Mouse (Mus musculus): ENCODE results near the gene Amh.
"Not testable (repeated sequence)": the region's sequence is repeated elsewhere in the genome, so short reads cannot be mapped to it uniquely, and the experiment has no call there.

The Amh gene

DNA sequence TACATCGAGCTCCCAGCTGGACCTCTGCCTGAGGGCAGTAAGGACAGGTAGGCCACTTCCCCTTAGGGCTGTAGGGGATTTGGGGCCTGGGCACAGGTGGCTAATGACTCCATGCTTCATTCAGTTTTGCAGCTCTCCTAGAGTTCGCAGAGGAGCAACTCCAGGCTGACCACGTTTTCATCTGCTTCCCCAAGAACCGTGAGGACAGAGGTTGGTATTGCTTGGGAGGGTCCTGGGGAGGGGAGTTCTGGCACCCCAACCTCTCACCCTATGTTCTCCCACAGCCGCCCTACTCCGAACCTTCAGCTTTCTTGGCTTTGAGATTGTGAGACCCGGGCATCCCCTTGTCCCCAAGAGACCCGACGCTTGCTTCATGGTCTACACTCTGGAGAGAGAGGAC, 23.5 kb downstream of the Amh start:
- DNase-seq (ENCODE audit: low read depth) = not testable (repeated sequence)

DNA sequence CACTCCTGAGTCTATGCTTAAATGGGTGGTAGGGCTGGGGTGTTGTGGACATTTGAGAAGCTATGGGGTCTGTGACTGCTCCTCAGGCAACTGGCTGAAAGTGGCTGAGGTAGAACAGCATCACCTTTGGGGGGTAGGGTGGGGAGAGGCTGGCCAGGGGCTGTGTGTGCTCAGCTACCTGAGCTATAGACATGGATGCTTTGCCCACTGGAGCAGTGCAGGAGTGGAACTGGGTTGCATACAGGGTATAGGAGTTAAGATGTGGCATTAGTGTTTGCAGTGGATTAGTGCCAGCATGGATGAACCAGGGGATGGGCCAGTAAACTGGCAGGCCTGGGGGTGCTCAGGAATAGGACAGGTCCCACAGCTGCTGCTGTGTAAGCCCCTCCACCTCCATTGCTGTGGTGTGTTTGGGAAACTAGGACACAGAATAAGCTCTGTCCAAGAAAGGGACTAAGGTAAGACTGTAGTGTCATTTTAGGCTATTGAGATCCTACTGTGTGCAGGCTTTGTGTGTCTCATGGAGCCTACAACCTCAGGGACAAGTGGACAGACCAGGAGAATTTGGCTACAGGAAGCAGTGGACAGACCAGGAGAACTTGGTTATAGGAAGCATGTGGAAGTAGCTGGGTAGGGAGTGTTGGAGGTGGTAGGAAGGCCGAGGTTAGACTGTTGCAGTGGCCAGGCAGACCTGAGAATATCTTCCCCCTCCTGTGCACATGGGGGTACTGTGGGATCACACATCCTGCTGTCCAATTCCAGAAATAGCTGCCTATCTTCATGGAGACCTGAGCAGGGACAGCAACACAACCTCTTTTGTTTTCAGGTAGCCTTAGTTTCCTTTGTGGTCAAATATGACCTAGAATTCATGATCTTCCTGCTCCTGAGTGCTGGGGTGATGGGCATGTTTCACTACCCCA, 24.6 kb downstream of the Amh start:
- no peak for DNase-seq (ENCODE audit: low read depth)

DNA sequence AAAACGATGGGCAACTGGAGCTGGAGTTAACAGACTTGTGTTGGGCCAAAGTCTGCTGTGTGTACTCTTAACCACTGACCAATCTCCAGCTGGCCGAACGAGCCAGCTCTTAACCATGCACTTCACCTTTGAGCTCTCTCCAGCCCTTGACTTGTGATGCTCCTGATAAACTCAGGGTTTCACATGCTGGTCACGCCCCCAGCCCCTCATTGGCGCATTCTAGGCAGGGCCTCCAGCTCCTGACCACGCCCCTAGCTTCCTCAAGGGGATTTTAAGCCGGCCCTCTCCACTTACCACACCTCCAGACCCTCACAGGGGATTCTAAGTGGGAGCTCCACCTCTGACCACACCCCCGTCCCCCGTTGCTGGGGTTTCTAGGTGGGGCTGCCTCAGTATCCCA, 26.1 kb downstream of the Amh start:
- peak; percentile 85 for DNase-seq (ENCODE audit: low read depth)

DNA sequence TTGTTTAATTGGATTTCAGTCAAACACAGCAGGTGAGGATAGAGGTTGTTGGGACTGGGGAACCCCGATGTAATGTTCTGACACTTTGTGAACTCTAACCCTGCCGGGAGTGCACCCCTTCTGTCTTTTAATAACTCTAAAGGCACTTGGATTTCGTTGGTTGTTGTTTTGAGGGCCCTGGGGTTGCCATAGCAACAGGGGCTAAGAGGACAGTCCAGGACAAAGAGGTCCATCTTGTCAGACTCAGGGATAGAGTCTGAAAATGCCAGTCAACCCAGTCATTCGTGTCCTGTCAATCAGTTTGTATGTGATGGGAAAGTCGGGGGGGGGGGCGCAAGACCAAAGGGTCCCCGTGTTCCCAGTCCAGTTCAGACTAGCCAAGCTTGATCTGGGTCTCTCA, 27.8 kb downstream of the Amh start:
- DNase-seq (ENCODE audit: low read depth) = no peak

DNA sequence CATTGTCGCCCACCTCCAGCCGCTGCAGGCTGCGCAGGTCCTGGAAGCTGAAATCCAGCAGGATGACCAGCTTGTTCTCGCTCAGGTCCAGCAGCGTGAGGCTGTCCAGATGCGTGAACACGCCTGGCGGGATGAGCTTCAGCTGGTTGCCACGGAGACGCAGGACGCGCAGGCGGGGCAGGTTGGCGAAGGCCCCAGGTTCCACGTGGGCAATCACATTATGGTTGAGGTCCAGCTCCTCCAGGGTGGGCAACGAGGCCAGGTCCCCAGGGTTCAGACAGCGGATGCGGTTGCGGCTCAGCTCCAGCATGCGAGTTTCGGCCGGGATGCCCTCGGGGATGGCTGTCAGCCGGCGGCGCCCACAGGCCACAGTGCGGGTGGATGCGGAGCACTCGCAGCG, 30.6 kb downstream of the Amh start:
- DNase-seq (ENCODE audit: low read depth) = no peak

DNA sequence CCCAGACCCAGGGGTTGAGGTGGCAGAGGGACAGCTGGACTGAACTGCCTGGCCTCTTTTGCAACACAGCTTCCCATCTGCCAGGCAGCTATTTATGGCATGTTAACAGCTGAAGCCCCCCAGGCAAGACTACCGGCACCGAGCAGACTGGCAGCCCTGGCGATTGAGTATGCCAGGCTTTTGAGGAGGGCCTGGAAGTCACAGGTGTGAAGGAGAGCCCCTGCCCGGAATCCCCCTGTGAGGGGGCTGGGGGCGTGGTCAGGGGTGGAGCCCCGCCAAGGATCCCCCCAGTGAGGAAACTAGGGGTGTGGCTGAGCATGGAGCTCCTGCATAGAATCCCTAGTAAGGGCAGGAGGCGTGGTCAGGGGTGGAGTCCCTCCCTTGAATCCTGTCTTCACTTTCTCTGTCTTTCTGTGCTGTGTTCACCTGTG, 31.9 kb downstream of the Amh start:
- no peak for DNase-seq (ENCODE audit: low read depth)

DNA sequence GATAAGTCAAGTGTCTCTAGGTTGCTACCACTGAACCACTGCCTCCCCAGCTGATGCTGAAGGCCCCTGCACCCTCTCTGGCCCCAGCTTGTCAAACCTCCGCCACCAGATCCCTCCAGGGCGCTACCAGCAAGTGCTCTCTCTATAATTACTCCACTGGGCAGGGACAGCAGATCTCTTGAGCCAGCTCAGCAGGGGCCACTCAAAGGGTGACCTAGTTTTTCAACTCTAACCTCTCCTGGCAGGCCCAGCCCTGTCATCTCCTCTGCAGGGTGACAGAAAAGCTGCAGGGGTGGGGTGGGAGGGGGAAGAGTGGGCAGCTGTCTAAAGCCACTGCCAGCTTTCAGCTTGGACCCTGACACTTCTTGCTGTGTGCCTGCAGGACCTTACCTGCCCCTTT, 32.8 kb downstream of the Amh start:
- no peak for DNase-seq (ENCODE audit: low read depth)

DNA sequence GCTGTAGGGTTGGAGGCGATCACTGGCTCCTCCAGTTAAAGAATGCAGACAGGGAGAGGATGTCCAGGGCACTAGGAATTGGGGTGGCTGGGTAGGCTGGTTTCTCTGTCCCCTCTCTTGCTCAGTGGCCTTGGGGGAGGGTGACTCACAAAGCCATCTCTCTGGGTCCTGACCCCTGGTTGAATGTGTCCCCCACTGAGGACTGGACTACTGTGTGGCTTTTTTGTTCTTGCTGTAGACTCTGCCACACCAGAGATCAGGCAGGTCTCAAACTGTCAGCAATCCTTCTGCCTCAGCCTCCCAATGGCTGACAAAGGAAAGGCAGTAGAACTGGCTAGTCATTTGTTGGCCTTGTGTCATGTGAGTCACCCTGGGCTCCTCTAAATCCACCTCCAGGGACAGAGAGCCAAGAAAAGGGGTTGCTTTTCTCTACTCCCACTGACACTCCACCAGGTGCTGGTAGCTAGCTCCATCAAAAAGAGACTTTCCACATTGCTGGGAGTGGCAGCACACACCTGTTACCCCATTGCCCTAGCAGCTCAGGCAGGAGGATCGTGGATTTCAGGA, 33.4 kb downstream of the Amh start:
- no peak for DNase-seq (ENCODE audit: low read depth)

DNA sequence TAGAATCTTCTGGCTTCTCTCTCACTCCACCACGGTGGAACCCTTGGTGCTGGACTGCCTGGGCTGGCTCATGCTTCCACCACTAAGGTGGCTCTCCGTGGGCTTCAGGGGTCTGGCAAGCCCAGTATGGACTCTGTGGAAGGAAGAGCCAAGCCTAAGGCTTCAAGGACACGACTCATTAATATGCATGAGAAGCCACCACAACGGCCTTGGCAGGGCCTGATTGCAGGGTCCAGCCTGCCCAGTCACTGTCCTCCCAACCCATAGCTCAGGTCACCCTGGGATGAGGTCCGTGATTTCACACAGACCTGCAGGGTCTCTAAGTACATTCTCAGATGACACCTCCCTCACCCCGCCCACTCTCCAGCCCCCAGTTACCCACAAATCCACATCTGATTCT, 34.8 kb downstream of the Amh start:
- DNase-seq (ENCODE audit: low read depth) = no peak

DNA sequence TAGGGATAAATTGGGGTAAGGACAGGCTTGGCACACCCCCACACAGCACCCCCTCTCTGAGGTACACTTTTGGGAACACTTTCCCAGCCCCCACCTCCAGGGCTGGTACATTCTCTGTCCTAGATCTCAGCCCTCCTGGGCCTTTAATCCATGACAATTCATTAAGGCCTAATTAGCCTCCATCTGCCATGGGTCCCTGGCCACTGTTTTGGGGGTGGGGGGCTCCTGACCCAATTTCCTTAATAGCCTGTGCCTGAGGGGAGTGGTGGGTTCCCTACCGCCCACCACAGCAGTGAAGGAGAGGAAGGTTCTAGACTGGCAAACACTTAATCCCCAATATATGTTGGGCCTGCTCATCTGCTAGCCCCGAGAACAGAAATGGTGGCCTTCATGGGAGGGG, 36.6 kb downstream of the Amh start:
- DNase-seq (ENCODE audit: low read depth) = no peak

DNA sequence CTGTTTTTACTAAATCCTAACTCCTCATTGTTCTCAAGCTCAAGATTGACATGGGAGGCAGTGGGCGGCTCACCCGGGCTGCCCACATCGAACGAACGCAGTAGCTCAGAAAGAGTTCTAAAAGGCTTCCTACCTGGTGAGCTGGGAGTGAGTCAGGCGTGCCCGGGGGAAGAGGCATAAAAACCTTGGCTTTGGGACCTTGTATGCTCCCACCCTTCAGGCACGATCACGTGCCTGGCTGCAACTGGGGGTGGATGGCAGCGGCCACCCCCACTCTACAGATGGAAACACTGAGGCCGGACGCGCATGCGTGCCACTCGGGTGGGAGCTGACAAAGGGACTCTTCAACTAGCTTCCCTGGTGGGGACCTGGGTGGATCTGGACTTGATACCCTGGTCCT, 37.3 kb downstream of the Amh start:
- no peak for DNase-seq (ENCODE audit: low read depth)

DNA sequence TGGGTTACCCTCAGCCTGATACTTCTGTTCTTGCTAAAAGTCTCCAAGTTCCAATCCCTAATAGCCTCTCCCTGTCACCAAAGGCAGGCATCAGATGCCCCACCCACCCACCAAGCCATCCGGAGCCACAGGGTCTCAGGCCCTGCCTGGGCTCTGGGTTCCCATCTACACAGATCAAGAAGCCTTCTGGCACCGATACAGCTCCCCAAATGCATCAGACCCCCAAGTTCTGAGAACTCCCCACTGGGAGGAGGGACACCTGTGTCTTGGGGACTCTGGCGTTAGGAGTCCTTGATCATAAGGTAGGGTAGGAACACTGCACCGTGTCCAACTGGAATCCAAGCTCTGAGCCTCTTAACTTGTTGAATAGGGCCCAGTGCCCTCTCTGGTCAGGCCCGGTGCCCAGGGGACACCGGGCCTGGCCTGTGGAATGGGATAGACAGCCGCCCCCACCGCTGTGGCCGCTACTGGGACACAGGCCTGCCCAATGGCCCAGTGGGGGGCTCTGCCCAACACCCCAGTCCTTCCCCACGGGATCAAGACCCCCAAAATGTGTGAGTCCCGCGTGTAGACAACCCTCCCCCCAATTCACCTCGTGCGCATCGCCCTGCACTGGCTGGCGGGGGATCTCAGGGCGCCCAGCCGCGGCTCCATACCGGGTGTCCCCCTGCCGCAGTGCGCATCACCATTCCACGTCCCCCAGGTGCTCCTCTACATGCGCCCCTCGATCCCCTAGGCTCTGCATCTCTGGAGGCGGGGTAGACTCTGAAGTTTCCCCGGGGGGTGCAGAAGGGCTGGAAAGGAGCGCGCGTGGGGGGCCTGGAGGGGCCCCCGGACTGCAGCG, 38.3 kb downstream of the Amh start:
- DNase-seq (ENCODE audit: low read depth) = no peak

DNA sequence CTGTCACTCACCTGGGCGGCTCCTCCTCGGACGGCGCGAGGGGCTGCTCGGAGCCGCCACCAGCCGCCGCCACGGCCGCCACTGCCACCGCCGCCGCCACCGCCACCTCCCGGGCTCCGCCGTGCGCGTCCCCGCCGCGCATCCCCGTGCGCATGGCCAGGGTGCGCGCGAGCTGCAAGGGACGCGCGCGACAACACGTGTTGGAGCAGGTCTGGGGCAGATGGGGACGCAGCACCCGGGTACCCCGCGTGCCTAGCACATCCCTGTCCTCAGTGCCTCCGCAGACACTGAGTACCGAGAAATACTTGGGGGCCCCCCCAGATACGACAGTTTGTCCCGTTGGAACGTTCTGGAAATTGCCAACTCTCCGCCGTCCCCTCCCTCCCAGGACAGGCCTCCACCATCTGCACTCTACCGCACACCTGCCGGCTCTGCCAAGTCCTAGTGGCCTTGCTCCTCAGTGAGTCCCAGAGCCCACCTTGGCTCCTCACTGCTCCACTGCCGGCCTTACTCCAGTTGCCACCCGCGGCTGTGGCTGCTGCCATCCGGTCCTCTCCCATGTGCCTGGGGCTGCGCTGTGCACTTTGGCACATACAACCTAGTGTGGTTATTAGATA, 39.0 kb downstream of the Amh start, which contains the start of gene Lingo3:
Gene Lingo3, minus strand, starts transcription at position 109 of the 617 bp plus-strand sequence.
- DNase-seq (ENCODE audit: low read depth) = no peak

DNA sequence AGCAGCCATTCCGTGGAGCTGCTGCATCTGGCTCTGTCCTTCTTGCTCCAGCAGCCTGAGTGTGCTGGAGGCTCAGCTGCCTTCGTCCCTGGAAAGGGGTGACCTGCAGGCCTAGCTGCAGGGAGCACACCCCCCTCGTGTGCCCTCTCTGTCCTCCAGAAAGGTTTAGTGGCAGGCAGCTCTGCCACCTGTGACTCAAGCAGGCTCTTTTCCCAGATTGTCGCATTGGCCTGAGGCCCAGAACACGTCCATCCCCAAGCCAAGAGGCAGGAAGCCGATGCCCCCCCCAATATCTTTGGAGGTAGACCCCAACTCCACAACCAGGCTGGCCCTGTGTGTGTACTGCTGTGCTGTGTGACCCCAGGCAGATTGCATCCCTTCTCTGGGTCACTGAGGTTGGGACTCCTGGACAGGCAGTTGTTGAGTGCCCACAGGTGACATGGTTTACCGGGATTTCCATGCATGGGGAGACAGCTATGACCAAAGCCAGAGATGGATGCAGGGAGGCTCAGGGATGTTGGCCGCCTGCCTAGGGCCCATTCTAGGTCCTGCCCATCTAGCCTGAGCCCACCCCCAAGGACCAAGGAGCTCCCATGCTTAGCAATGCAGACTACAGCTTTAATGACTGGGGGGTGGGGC, 40.1 kb downstream of the Amh start:
- no peak for DNase-seq (ENCODE audit: low read depth)

DNA sequence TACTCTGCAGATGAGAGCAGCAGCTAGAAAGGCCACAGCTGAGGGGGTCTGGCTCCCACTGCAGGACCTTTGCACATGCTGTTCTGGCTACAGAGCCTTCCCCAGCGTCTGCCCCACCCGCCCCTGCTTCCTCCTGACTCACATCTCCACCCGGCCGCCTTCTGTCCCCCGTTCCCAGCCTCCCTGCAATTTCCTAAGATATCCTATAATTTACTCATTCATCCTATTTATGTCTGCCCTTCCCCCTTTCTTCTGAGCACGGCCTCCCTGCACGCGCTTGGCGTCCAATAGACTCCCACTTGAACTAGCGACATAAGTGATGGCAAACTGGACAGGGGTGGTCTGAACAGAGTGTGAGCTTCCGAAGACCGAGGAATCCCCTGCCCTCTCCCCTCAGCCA, 40.7 kb downstream of the Amh start:
- no peak for DNase-seq (ENCODE audit: low read depth)

DNA sequence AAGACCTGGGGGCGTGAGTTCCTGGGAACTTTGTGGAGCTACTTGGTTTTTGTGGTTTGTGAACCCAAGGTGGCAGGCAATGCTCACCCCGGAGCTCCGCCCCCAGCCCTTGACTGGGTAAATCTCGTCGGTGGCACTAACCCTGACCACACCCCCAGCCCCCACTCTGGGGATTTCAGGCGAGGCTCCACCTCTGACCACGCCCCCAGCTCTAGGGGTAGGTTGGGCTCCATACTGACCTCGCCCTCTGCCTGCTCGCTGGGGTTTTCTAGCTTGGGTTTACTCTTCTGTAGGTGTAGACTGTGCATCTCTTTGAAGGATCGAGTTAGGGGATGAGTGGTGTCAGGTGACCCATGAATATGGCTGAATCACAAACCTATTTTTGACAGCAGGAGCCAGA, 43.5 kb downstream of the Amh start:
- peak; percentile 82 for DNase-seq (ENCODE audit: low read depth)

DNA sequence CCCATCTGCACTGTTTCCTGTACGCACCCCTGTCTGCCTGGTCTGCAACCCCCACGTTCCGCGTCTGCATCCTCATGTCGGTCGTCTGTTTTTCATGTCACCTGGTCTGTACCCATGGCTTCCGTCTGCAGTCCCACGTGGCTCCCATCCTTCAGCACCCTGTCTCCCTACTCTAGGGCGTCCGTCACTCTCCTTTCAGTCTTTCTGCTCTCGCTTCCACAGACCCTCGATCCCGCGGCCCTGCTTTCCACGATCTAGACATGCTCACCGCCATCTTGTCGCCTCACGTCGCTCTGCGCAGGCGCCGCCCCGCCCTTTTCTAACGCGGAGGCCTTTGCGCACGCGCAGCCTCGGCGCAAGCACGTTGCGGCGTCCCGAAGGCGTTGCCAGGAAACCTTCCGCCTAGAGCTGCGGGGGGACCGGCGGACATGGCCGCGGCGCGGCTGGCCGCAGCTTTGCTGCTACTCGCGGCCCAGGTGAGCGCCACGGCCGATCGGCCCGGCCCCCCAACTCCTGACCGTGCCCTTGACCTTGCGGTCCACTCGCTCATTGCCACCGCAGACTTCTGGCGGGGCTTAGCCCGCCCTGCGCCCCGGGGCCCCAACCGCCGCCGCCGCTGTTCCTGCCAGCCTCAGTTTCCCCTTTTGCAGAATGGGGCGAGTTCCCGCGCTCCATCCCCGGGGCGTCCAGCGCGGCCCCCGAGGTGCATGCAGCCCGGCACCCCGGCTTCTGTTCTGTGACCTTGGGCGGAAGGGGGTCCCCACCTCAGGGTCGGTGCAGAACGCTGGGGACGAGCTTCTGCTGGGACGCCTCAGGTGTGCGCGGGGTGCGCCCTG, 50.1 kb downstream of the Amh start, which contains the start of the genes Lsm7 and Sppl2b:
Gene Lsm7, minus strand, starts transcription at position 297 of the 836 bp plus-strand sequence.
Gene Sppl2b, plus strand, starts transcription at position 363 of the 836 bp plus-strand sequence.
- peak; percentile 91 for DNase-seq (ENCODE audit: low read depth)

DNA sequence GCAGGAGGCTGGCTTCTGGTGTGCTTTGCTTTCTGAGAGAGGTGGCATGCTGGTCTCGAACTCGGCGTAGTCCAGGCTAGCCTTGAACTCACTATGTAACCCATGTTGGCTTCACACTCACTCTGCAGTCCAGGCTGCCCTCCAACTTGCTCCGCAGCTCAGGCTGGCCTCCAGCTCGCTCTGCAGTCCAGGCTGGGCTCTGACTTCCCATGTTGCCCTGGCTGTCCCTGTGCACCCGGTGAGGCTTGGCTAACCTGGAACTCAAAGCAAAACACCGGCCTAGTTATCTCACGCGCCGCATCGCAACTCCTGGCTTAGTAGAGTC, 50.7 kb downstream of the Amh start:
- no peak for DNase-seq (ENCODE audit: low read depth)

DNA sequence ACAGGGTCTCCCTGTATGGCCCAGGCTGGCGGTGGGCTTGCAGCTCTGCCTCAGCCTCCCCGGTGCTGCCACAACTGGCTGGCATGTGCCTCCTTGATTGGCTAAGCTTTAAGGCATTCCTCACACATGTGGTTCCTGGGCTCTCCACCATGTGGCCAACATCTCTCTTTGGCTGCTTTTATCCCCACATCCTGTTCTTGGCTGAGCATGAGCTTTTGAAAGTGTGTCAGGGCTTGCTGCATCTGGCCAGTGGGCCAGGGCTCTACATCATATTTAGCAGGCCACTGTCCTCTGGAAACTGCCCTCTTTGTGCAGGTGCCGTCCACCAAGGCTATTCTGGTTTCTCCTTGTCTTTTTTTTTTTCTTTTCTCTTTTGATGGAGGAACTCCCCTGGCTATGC, 51.2 kb downstream of the Amh start:
- no peak for DNase-seq (ENCODE audit: low read depth)

DNA sequence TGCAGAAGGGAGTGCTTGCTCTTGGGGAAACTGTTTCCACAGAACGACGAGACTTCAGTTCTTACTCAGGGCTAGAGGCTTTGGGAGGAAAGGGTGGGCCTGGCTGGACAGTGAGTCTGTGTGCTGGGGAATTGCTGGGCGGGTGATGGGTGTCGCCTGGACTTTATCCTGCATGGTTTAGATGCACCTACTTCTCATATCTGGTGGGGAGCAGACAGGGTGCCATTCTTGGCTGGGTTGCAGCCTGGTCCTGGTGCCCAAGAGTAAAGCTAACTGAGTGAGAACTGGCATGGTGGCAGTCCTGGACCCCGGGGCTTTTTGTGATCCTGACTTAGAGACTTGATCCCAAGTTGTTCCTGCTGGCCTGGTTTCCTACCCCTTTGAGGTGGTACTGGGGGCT, 51.9 kb downstream of the Amh start:
- no peak for DNase-seq (ENCODE audit: low read depth)
